Mouse (Mus musculus): ENCODE data around the gene Trim63. TPM values are rescaled to one million over a fixed set of nuclear protein-coding genes. Genes with fewer than 3 reads are reported as not detected.
A peak's percentile ranks its signal among the peaks of the same experiment; 100 is the strongest.

Gene Trim63
- polyA plus RNA-seq, 1 experiment = 0.19 TPM

GRCm38 (mm10) chr4:134297369-134297768 is 17.6 kb upstream of the Trim63 start:
- Histone ChIP-seq H3K4me1 (ENCODE audit: control insufficient read depth, insufficient read depth, low read length) (no peaks in the 10 kb centered on the region), H3K4me3 (ENCODE audit: insufficient read depth, low read length) (no peak overlapping the region), H3K27ac (ENCODE audit: insufficient read depth, low read length) (no peak overlapping the region)
- TF ChIP-seq CTCF (IDR thresholded peaks at IDR 0.05; ENCODE audit: extremely low read depth, insufficient read depth, low read length) = no peak
- no peak for TF ChIP-seq POLR2A (IDR thresholded peaks at IDR 0.05; ENCODE audit: extremely low read depth, insufficient read depth, low read length)

DNA sequence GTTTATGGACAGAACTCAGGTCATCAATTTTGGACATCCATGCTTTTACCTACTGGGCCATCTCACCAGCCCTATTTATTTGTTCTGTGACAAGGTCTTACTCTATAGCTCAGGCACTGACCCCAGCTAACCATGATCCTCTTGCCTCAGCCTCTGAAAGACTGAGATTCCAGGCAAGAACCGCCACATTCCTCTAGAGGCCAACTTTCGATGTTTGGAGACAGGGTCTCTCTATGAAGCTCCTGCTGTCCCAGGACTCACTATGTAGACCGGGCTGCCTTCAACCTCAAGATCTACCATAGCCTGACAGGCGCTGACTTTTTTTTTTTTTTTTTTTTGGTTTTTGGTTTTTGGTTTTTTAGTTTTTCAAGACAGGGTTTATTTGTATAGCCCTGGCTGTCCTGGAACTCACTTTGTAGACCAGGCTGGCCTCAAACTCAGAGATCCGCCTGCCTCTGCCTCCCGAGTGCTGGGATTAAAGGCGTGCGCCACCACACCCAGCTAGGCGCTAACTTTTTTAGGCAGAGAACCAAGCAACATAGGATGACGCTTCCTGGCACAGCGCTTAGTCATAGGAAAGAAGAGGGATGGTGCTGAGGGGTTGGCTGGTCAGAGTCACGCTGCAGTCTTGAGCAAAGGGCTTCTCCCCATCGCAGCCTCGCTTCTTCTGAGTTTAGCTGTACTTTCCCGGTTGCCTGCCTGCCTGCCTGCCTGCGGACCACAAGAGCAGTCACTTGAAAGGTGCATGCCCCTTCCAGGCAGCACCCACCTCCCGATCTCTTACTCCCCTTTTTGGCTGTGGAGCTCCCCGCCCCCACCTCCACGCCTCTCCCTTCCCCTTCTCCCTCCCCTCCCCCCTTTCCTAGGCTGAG is 16.1 kb upstream of the Trim63 start:
- Histone ChIP-seq H3K4me1 (ENCODE audit: control insufficient read depth, insufficient read depth, low read length) (no peaks in the 10 kb centered on the region), H3K4me3 (ENCODE audit: insufficient read depth, low read length) (no peak overlapping the region), H3K27ac (ENCODE audit: insufficient read depth, low read length) (no peak overlapping the region)
- TF ChIP-seq POLR2A (IDR thresholded peaks at IDR 0.05; ENCODE audit: extremely low read depth, insufficient read depth, low read length) (no peak), CTCF (IDR thresholded peaks at IDR 0.05; ENCODE audit: extremely low read depth, insufficient read depth, low read length) (no peak)

- no peak overlapping the region for H3K27ac ChIP-seq (ENCODE audit: insufficient read depth, low read length)
- TF ChIP-seq CTCF (IDR thresholded peaks at IDR 0.05; ENCODE audit: extremely low read depth, insufficient read depth, low read length) (no peak), POLR2A (IDR thresholded peaks at IDR 0.05; ENCODE audit: extremely low read depth, insufficient read depth, low read length) (no peak)
- H3K4me3 ChIP-seq (ENCODE audit: insufficient read depth, low read length) = no peak overlapping the region
- H3K4me1 ChIP-seq (ENCODE audit: control insufficient read depth, insufficient read depth, low read length) = no peaks in the 10 kb centered on the region
Measured at GRCm38 (mm10) chr4:134299498-134299810, 15.5 kb upstream of the Trim63 start.

GRCm38 (mm10) chr4:134300316-134300715 is 14.6 kb upstream of the Trim63 start:
- Histone ChIP-seq H3K4me3 (ENCODE audit: insufficient read depth, low read length) (no peak overlapping the region), H3K27ac (ENCODE audit: insufficient read depth, low read length) (0 out of 2 replicates have a peak overlapping the region, but pooled peaks have one; percentile 26), H3K4me1 (ENCODE audit: control insufficient read depth, insufficient read depth, low read length) (no peaks in the 10 kb centered on the region)
- TF ChIP-seq POLR2A (IDR thresholded peaks at IDR 0.05; ENCODE audit: extremely low read depth, insufficient read depth, low read length) = no peak
- TF ChIP-seq CTCF (IDR thresholded peaks at IDR 0.05; ENCODE audit: extremely low read depth, insufficient read depth, low read length) = no peak

- no peaks in the 10 kb centered on the region for H3K4me1 ChIP-seq (ENCODE audit: control insufficient read depth, insufficient read depth, low read length)
- H3K4me3 ChIP-seq (ENCODE audit: insufficient read depth, low read length) = no peak overlapping the region
- TF ChIP-seq CTCF (IDR thresholded peaks at IDR 0.05; ENCODE audit: extremely low read depth, insufficient read depth, low read length) (no peak), POLR2A (IDR thresholded peaks at IDR 0.05; ENCODE audit: extremely low read depth, insufficient read depth, low read length) (no peak)
- H3K27ac ChIP-seq (ENCODE audit: insufficient read depth, low read length) = no peak overlapping the region
Measured at GRCm38 (mm10) chr4:134302084-134302483, 12.8 kb upstream of the Trim63 start.

- Histone ChIP-seq H3K27ac (ENCODE audit: insufficient read depth, low read length) (no peak overlapping the region), H3K4me3 (ENCODE audit: insufficient read depth, low read length) (no peak overlapping the region), H3K4me1 (ENCODE audit: control insufficient read depth, insufficient read depth, low read length) (no peaks in the 10 kb centered on the region)
- TF ChIP-seq CTCF (IDR thresholded peaks at IDR 0.05; ENCODE audit: extremely low read depth, insufficient read depth, low read length) (no peak), POLR2A (IDR thresholded peaks at IDR 0.05; ENCODE audit: extremely low read depth, insufficient read depth, low read length) (no peak)
Measured at GRCm38 (mm10) chr4:134306963-134307362, 8.0 kb upstream of the Trim63 start.

- Histone ChIP-seq H3K27ac (ENCODE audit: insufficient read depth, low read length) (no peak overlapping the region), H3K4me1 (ENCODE audit: control insufficient read depth, insufficient read depth, low read length) (no peaks in the 10 kb centered on the region), H3K4me3 (ENCODE audit: insufficient read depth, low read length) (no peak overlapping the region)
- TF ChIP-seq CTCF (IDR thresholded peaks at IDR 0.05; ENCODE audit: extremely low read depth, insufficient read depth, low read length) (no peak), POLR2A (IDR thresholded peaks at IDR 0.05; ENCODE audit: extremely low read depth, insufficient read depth, low read length) (no peak)
Measured at GRCm38 (mm10) chr4:134307367-134308072, 7.4 kb upstream of the Trim63 start.

DNA sequence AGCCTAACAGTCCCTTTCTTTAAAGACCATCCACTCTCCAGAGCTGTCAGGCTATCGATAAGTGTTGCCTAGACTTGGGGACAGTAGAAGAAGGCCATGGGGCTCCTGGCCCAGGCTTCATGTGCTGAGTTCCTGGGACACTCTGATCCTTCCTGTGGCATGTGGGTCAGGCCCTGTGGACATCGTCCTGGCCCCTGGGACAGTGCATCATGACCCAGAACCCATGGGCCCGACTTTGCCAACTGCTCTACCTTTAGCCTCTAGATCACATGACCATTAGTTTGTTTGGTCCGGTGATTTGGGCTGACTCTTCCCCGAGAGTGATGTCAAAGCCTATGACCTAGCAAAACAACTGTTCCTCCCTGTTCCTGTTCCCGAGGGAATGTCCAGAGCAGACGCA is 4.8 kb upstream of the Trim63 start:
- H3K4me3 ChIP-seq (ENCODE audit: insufficient read depth, low read length) = no peak overlapping the region
- TF ChIP-seq CTCF (IDR thresholded peaks at IDR 0.05; ENCODE audit: extremely low read depth, insufficient read depth, low read length) (no peak), POLR2A (IDR thresholded peaks at IDR 0.05; ENCODE audit: extremely low read depth, insufficient read depth, low read length) (no peak)
- H3K27ac ChIP-seq (ENCODE audit: insufficient read depth, low read length) = no peak overlapping the region
- H3K4me1 ChIP-seq (ENCODE audit: control insufficient read depth, insufficient read depth, low read length) = no peaks in the 10 kb centered on the region

DNA sequence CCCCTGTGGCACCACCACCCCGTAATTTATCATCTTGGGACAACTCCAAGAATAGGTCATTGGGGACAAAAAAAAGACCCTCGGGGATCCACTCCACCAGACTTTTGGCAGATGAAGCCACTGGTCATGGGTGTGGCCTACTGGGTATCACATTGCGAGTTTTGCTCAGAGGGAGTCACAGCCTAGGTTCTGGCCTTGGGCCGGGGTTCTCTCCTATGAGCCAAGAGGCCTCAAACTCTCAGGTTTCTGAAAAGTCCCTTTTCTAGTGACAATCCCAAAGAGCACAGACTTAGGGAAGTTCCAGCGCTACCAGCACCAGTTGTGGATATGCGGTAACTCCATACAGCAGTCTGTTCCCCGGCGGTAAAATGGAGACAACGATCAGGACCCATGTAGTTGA is 4.3 kb upstream of the Trim63 start:
- no peak overlapping the region for H3K4me3 ChIP-seq (ENCODE audit: insufficient read depth, low read length)
- no peaks in the 10 kb centered on the region for H3K4me1 ChIP-seq (ENCODE audit: control insufficient read depth, insufficient read depth, low read length)
- no peak overlapping the region for H3K27ac ChIP-seq (ENCODE audit: insufficient read depth, low read length)
- no peak for TF ChIP-seq POLR2A (IDR thresholded peaks at IDR 0.05; ENCODE audit: extremely low read depth, insufficient read depth, low read length)
- no peak for TF ChIP-seq CTCF (IDR thresholded peaks at IDR 0.05; ENCODE audit: extremely low read depth, insufficient read depth, low read length)

- TF ChIP-seq CTCF (IDR thresholded peaks at IDR 0.05; ENCODE audit: extremely low read depth, insufficient read depth, low read length) = no peak
- TF ChIP-seq POLR2A (IDR thresholded peaks at IDR 0.05; ENCODE audit: extremely low read depth, insufficient read depth, low read length) = no peak
Measured at GRCm38 (mm10) chr4:134311784-134312183, 3.1 kb upstream of the Trim63 start.

More at GRCm38 (mm10) chr4:134311784-134312183, 3.1 kb upstream of the Trim63 start:
- Histone ChIP-seq H3K4me3 (ENCODE audit: insufficient read depth, low read length) (no peak overlapping the region), H3K27ac (ENCODE audit: insufficient read depth, low read length) (no peak overlapping the region), H3K4me1 (ENCODE audit: control insufficient read depth, insufficient read depth, low read length) (no peaks in the 10 kb centered on the region)

Data from cortical plate, adult 2 months (tissue).